Mouse (Mus musculus): ENCODE results near the gene Ccdc155.

DNA sequence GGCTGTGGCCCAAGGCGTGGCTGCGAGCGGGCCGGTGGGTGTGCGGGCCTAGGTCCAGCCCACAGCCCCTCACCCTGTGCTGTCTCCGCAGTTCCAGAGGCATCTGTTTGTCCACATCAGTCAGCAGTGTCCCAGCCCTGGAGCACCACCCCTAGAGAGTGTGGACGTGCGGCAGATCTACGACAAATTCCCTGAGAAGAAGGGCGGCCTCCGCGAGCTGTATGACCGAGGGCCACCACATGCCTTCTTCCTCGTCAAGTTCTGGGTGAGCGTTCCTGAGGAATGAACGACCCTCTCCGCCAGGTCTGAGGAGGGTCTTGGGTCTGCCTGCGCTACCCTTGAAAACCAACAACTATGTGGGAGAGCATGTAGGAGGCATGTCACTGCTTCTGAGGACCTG lies 23.9 kb upstream of the Ccdc155 start:
- TF ChIP-seq CTCF (IDR thresholded peaks at IDR 0.05; ENCODE audit: low read depth, low read length) (no peak), GATA1 (IDR thresholded peaks at IDR 0.05; ENCODE audit: borderline replicate concordance, low read length) (no peak), TAL1 (conservative IDR thresholded peaks at IDR 0.05; ENCODE audit: low read depth, low read length) (no peak), POLR2AphosphoS5 (IDR thresholded peaks at IDR 0.05; ENCODE audit: insufficient replicate concordance, low read depth, low read length) (no peak), GATA2 (IDR thresholded peaks at IDR 0.05; ENCODE audit: borderline replicate concordance, low read depth, low read length) (no peak)
